Mouse (Mus musculus) MEL (cell line): ENCODE data around the gene Rccd1.

Experiments
- CTCF ChIP-seq, 3 experiments: IDR thresholded peaks in 2 of 3; conservative IDR thresholded peaks in 1 of 3; 2 replicates each; pipeline ENCODE4 v1.5.1; 2011 to 2012; ENCODE audit warnings: low read length in 3 of 3, low read depth in 2 of 3, mild to moderate bottlenecking in 2 of 3, improper control_type of control experiment in 1 of 3, inconsistent platforms in 1 of 3, mixed read lengths in 1 of 3, moderate library complexity in 1 of 3; ENCODE audit not compliant: control insufficient read depth in 1 of 3, insufficient read depth in 1 of 3, poor library complexity in 1 of 3, severe bottlenecking in 1 of 3
- ETS1 ChIP-seq: IDR thresholded peaks from 2 replicates; pipeline ENCODE4 v1.6.1; 2012; ENCODE audit warnings: low read depth, mild to moderate bottlenecking, inconsistent platforms, low read length, improper control_type of control experiment, moderate library complexity
- MAX ChIP-seq: IDR thresholded peaks from 2 replicates; pipeline ENCODE4 v1.6.1; 2011; ENCODE audit warnings: low read length, improper control_type of control experiment

GRCm38 (mm10) chr7:80367232-80367631 is 43.0 kb upstream of the Rccd1 start:
- no peak for TF ChIP-seq MAX
- no peak for TF ChIP-seq CTCF (IDR thresholded peaks at IDR 0.05 in 2 of 3, conservative IDR thresholded peaks at IDR 0.05 in 1 of 3; ENCODE audit: control insufficient read depth in 1 of 3, insufficient read depth in 1 of 3, low read depth in 2 of 3, low read length in 3 of 3, poor library complexity in 1 of 3, severe bottlenecking in 1 of 3)
- TF ChIP-seq ETS1: no peak
